12 mouse cellular contexts compared by ENCODE assay signal in genomic region chr16:35918721-35919543, GRCm38 (mm10). TPM values are rescaled to one million over a fixed set of nuclear protein-coding genes. Genes with fewer than 3 reads are reported as not detected.
DNase-seq lines count a peak whose midpoint lies in the region; ATAC-seq and TF ChIP-seq lines count a peak whose summit lies in the region.
"Had no signal": no experiment of that assay in that cellular context is flagged by ENCODE, and none has a peak within 500 bp of the region (broad histone marks: within the 10 kb centered on the region; RNA-seq: fewer than 3 reads in every experiment).

No protein-coding gene starts in this region.

- no peak for DNase-seq in liver, postnatal 0 days
- no peak for DNase-seq in liver, embryonic 11.5 days (ENCODE audit: low spot score)
- DNase-seq in thymus, postnatal 4 days = peak; percentile 37
- DNase-seq in layer of hippocampus, adult 11-12 months (ENCODE audit: low spot score) = no peak
- no peak for DNase-seq in neural tube, embryonic 10.5 days (ENCODE audit: extremely low spot score, low spot score)
- DNase-seq in cerebellum, adult 8-10 months = no peak
- DNase-seq: gastrocnemius, postnatal 10 days; heart, postnatal 36 days had no signal

- 0 out of 2 replicates have a peak, but pooled peaks cover 8% of the 10 kb centered on the region for H3K4me1 ChIP-seq in liver, postnatal 0 days (ENCODE audit: insufficient read depth)
- no peaks in the 10 kb centered on the region for H3K4me1 ChIP-seq in liver, embryonic 11.5 days (replicated peaks; ENCODE audit: control insufficient read depth, insufficient read depth, low read length)
- H3K4me1 ChIP-seq in bone marrow macrophage, adult 2 months (ENCODE audit: control insufficient read depth, insufficient read depth, low read length) = peaks cover 19% of the 10 kb centered on the region
- H3K4me1 ChIP-seq in megakaryocyte, embryonic 14.5 days = peaks cover 33% of the 10 kb centered on the region
- H3K4me1 ChIP-seq: midbrain, embryonic 13.5 days had no signal

- H3K36me3 ChIP-seq in liver, postnatal 0 days (replicated peaks; ENCODE audit: insufficient read depth, low read length) = no peaks in the 10 kb centered on the region
- no peaks in the 10 kb centered on the region for H3K36me3 ChIP-seq in liver, embryonic 11.5 days (ENCODE audit: control insufficient read depth, insufficient read depth, low read length)
- H3K36me3 ChIP-seq in megakaryocyte, embryonic 14.5 days (replicated peaks; ENCODE audit: low read length) = no peaks in the 10 kb centered on the region
- H3K36me3 ChIP-seq: limb, embryonic 12.5 days; midbrain, embryonic 13.5 days had no signal

- H3K4me2 ChIP-seq in liver, postnatal 0 days (ENCODE audit: low read depth, low read length) = peak overlapping the region; percentile 48
- no peak overlapping the region for H3K4me2 ChIP-seq in liver, embryonic 11.5 days
- H3K4me2 ChIP-seq: limb, embryonic 12.5 days; midbrain, embryonic 13.5 days had no signal

- H3K9ac ChIP-seq in liver, postnatal 0 days (replicated peaks) = 0 out of 2 replicates have a peak overlapping the region, but pooled peaks have one; percentile 2
- no peak overlapping the region for H3K9ac ChIP-seq in liver, embryonic 11.5 days (ENCODE audit: low read depth, low read length)
- H3K9ac ChIP-seq: limb, embryonic 12.5 days; midbrain, embryonic 13.5 days had no signal

- 0 out of 2 replicates have a peak, but pooled peaks have one; percentile 26 for ATAC-seq in liver, postnatal 0 days
- no peak for ATAC-seq in liver, embryonic 11.5 days (replicated peaks; ENCODE audit: low FRiP score)
- ATAC-seq: midbrain, embryonic 13.5 days had no signal

- TF ChIP-seq CTCF in liver, postnatal 0 days (IDR thresholded peaks at IDR 0.05; ENCODE audit: low read depth) = no peak
- TF ChIP-seq CTCF in bone marrow macrophage, adult 2 months (IDR thresholded peaks at IDR 0.05; ENCODE audit: low read depth, low read length) = no peak

- H3K27ac ChIP-seq in liver, postnatal 0 days (ENCODE audit: low read depth) = peak overlapping the region; percentile 53
- H3K27ac ChIP-seq in liver, embryonic 11.5 days (ENCODE audit: low read depth, low read length) = no peak overlapping the region
- H3K27ac ChIP-seq in bone marrow macrophage, adult 2 months (ENCODE audit: insufficient read depth, low read depth, low read length) = peak overlapping the region; percentile 15; the same call in 1 of the 2 replicates
- H3K27ac ChIP-seq: limb, embryonic 12.5 days; midbrain, embryonic 13.5 days had no signal

- 50% methylated on average over 6 of the region's 6 CpGs for WGBS in liver, postnatal 0 days (ENCODE audit: insufficient replicate concordance)
- whole genome bisulfite sequencing in liver, embryonic 11.5 days = 66% methylated on average over 6 of the region's 6 CpGs

- no peaks in the 10 kb centered on the region for H3K27me3 ChIP-seq in liver, postnatal 0 days (ENCODE audit: insufficient read depth, low read length)
- no peaks in the 10 kb centered on the region for H3K27me3 ChIP-seq in liver, embryonic 11.5 days (replicated peaks; ENCODE audit: control insufficient read depth, insufficient read depth, low read length)
- no peaks in the 10 kb centered on the region for H3K27me3 ChIP-seq in megakaryocyte, embryonic 14.5 days (replicated peaks)
- H3K27me3 ChIP-seq: limb, embryonic 12.5 days; midbrain, embryonic 13.5 days had no signal

- H3K4me3 ChIP-seq in liver, postnatal 0 days (ENCODE audit: low read depth, low read length) = no peak overlapping the region
- no peak overlapping the region for H3K4me3 ChIP-seq in liver, embryonic 11.5 days (ENCODE audit: low read depth, low read length)
- H3K4me3 ChIP-seq in bone marrow macrophage, adult 2 months (ENCODE audit: insufficient read depth, low read length) = peak overlapping the region; percentile 32; the same call in 1 of the 2 replicates
- peak overlapping the region; percentile 90 for H3K4me3 ChIP-seq in megakaryocyte, embryonic 14.5 days (replicated peaks)
- H3K4me3 ChIP-seq: limb, embryonic 12.5 days; midbrain, embryonic 13.5 days had no signal

- no peak for TF ChIP-seq POLR2A in bone marrow macrophage, adult 2 months (IDR thresholded peaks at IDR 0.05; ENCODE audit: borderline replicate concordance, low read depth, low read length)

- TF ChIP-seq EP300 in liver, postnatal 0 days (IDR thresholded peaks at IDR 0.05; ENCODE audit: low read depth) = no peak

- no peaks in the 10 kb centered on the region for H3K9me3 ChIP-seq in liver, postnatal 0 days (ENCODE audit: low read length)
- H3K9me3 ChIP-seq in liver, embryonic 11.5 days (ENCODE audit: control insufficient read depth, low read length) = no peaks in the 10 kb centered on the region
- H3K9me3 ChIP-seq in megakaryocyte, embryonic 14.5 days = no peaks in the 10 kb centered on the region
- H3K9me3 ChIP-seq: limb, embryonic 12.5 days; midbrain, embryonic 13.5 days had no signal

RNA-seq across cellular contexts. Expression of gene Parp9, which starts 19.3 kb away (rescaled TPM):
- polyA plus RNA-seq in liver, postnatal 0 days (2015; fragmentation: Nextera tagmentation; extraction: Ambion mirVana) = 21.8 and 23.4 TPM in 2 replicates
- 4.1 and 5.7 TPM in 2 replicates for polyA plus RNA-seq in liver, embryonic 11.5 days (2014; fragmentation: Nextera tagmentation; extraction: Ambion mirVana)
- 72.8 and 78.7 TPM in 2 replicates for polyA plus RNA-seq in bone marrow macrophage, adult 2 months (2012; ENCODE audit: insufficient read depth, insufficient read length, missing spikeins)
- 0.62 and 3.0 TPM in 2 replicates for polyA plus RNA-seq in megakaryocyte, embryonic 14.5 days (2012; ENCODE audit: insufficient read depth, low replicate concordance)

RNA-seq across cellular contexts. Expression of gene Dtx3l, which starts 20.0 kb away (rescaled TPM):
- 15.8 and 16.3 TPM in 2 replicates for polyA plus RNA-seq in liver, postnatal 0 days (2015; fragmentation: Nextera tagmentation; extraction: Ambion mirVana)
- polyA plus RNA-seq in liver, embryonic 11.5 days (2014; fragmentation: Nextera tagmentation; extraction: Ambion mirVana) = 3.2 and 3.8 TPM in 2 replicates
- 63.1 and 64.2 TPM in 2 replicates for polyA plus RNA-seq in bone marrow macrophage, adult 2 months (2012; ENCODE audit: insufficient read depth, insufficient read length, missing spikeins)
- polyA plus RNA-seq in megakaryocyte, embryonic 14.5 days (2012; ENCODE audit: insufficient read depth, low replicate concordance) = 0.40 and 1.3 TPM in 2 replicates

RNA-seq across cellular contexts. Expression of gene Parp14, which starts 47.6 kb away (rescaled TPM):
- polyA plus RNA-seq in liver, postnatal 0 days (2015; fragmentation: Nextera tagmentation; extraction: Ambion mirVana) = 2.1 and 2.3 TPM in 2 replicates
- polyA plus RNA-seq in liver, embryonic 11.5 days (2014; fragmentation: Nextera tagmentation; extraction: Ambion mirVana) = 0.70 and 1.3 TPM in 2 replicates
- 134 and 148 TPM in 2 replicates for polyA plus RNA-seq in bone marrow macrophage, adult 2 months (2012; ENCODE audit: insufficient read depth, insufficient read length, missing spikeins)
- polyA plus RNA-seq in megakaryocyte, embryonic 14.5 days (2012; ENCODE audit: insufficient read depth, low replicate concordance) = 1.3 TPM in 1 of 2 replicates, not detected in the other

RNA-seq across cellular contexts. Expression of gene Kpna1, which starts 59.6 kb away (rescaled TPM):
- polyA plus RNA-seq in liver, postnatal 0 days (2015; fragmentation: Nextera tagmentation; extraction: Ambion mirVana) = 14.8 and 17.6 TPM in 2 replicates
- polyA plus RNA-seq in liver, embryonic 11.5 days (2014; fragmentation: Nextera tagmentation; extraction: Ambion mirVana) = 53.6 and 63.6 TPM in 2 replicates
- polyA plus RNA-seq in bone marrow macrophage, adult 2 months (2012; ENCODE audit: insufficient read depth, insufficient read length, missing spikeins) = 23.4 and 26.4 TPM in 2 replicates
- polyA plus RNA-seq in megakaryocyte, embryonic 14.5 days (2012; ENCODE audit: insufficient read depth, low replicate concordance) = 5.8 and 13.3 TPM in 2 replicates

Comparison
In these comparisons a context has a peak if more than half of its experiments do, and no peak if none do; other contexts are left out.
1. H3K4me3 ChIP-seq: peak in bone marrow macrophage, adult 2 months (single experiment) and megakaryocyte, embryonic 14.5 days (single experiment); none in liver, postnatal 0 days (single experiment) and liver, embryonic 11.5 days (single experiment).
2. RNA of gene Parp14, which starts 47.6 kb away (polyA plus RNA-seq): 134 to 148 TPM in bone marrow macrophage, adult 2 months; 2.1 to 2.3 TPM in liver, postnatal 0 days, 1.3 TPM in megakaryocyte, embryonic 14.5 days and 0.70 to 1.3 TPM in liver, embryonic 11.5 days; every median in the first group is over 10 times any median in the second.